Mouse (Mus musculus): ENCODE data around the gene Masp2. TPM values are rescaled to one million over a fixed set of nuclear protein-coding genes. Genes with fewer than 3 reads are reported as not detected.

The Masp2 gene
- polyA plus RNA-seq, 1 experiment, result 1.3 TPM

DNA sequence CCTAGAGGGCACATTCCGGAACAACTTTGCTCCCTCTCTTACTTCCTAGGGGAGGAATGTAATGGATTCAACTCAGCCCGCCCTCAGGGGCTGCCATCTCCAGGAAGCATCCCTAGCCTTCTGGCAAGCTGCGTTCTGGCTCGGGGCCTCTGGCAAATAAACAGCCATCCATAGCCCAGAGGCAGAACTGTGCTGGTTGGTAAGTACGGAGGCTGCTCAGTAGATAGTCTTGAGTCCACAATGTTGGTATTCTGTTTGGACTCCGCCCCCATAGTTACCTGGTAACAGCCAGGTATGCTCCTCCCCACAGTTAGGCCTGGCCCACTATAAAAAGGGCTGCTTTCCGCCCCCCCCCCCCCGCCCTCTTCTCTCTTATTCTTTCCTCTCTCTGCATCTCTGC lies 12.8 kb upstream of the Masp2 start:
- no peak for TF ChIP-seq POLR2A (IDR thresholded peaks at IDR 0.05; ENCODE audit: low read depth, low read length)
- no peak for TF ChIP-seq CTCF (IDR thresholded peaks at IDR 0.05; ENCODE audit: extremely low read depth, insufficient read depth, insufficient read length, insufficient replicate concordance)
- 93% methylated on average over 7 of the region's 8 CpGs for WGBS
- Histone ChIP-seq H3K27me3 (ENCODE audit: control insufficient read depth, insufficient read depth, low read length) (no peaks in the 10 kb centered on the region), H3K27ac (ENCODE audit: insufficient read depth, low read length) (no peak overlapping the region), H3K4me3 (ENCODE audit: extremely low read depth, insufficient read depth, insufficient read length) (no peak overlapping the region), H3K4me1 (ENCODE audit: control insufficient read depth, insufficient read depth, insufficient read length) (peaks cover 14% of the 10 kb centered on the region; the same call in 1 of the 2 replicates), H3K36me3 (ENCODE audit: control insufficient read depth, insufficient read depth, low read length) (peaks cover 5% of the 10 kb centered on the region)
- no peak for DNase-seq (ENCODE audit: low read depth in 1 of 2, low spot score in 2 of 2)

DNA sequence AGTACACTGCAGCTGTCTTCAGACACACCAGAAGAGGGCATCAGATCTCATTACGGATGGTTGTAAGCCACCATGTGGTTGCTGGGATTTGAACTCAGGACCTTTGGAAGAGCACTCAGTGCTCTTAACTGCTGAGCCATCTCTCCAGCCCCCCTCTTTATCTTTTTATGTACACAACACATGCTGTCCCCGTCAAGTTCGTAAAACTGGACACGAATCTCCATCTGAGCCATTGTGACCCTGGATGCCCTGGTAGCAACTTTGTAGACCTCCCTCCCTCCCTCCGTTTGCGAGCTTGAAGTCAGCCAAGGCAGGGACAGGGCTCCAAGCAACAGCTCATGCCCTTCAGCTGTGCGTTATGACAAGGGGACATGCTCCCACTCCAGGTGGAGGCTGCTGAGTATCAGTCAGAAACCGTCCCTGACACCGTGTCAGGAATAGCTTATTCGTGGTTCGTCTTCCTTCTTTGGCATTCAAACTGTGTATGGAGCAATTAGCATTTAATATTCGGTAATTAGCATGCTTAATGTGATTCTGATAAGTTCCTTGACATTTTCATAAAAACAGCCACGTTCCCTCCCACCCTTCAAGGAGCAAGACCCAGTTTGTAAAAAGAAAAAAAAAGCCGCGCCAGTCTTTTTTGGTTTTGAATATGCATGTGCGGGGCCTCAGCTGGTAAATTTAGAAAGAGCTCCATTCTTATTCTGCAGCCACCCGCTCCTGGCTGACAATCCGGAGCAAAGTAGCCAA lies 11.8 kb upstream of the Masp2 start:
- Histone ChIP-seq H3K27ac (ENCODE audit: insufficient read depth, low read length) (0 out of 2 replicates have a peak overlapping the region, but pooled peaks have one; percentile 17), H3K36me3 (ENCODE audit: control insufficient read depth, insufficient read depth, low read length) (peaks cover 11% of the 10 kb centered on the region), H3K27me3 (ENCODE audit: control insufficient read depth, insufficient read depth, low read length) (no peaks in the 10 kb centered on the region), H3K4me1 (ENCODE audit: control insufficient read depth, insufficient read depth, insufficient read length) (peaks cover 14% of the 10 kb centered on the region; the same call in 1 of the 2 replicates), H3K4me3 (ENCODE audit: extremely low read depth, insufficient read depth, insufficient read length) (peak overlapping the region; percentile 76)
- no peak for DNase-seq (ENCODE audit: low read depth in 1 of 2, low spot score in 2 of 2)
- WGBS, result 6% methylated on average over 18 of the region's 18 CpGs
- TF ChIP-seq POLR2A (IDR thresholded peaks at IDR 0.05; ENCODE audit: low read depth, low read length) (no peak), CTCF (IDR thresholded peaks at IDR 0.05; ENCODE audit: extremely low read depth, insufficient read depth, insufficient read length, insufficient replicate concordance) (no peak)

- H3K27ac ChIP-seq (ENCODE audit: insufficient read depth, low read length), result 0 out of 2 replicates have a peak within 1 kb of the TSS, but pooled peaks have one; percentile 17
- peak within 1 kb of the TSS; percentile 79 for H3K4me3 ChIP-seq (ENCODE audit: extremely low read depth, insufficient read depth, insufficient read length)
- no peak for TF ChIP-seq CTCF (IDR thresholded peaks at IDR 0.05; ENCODE audit: extremely low read depth, insufficient read depth, insufficient read length, insufficient replicate concordance)
- TF ChIP-seq POLR2A (IDR thresholded peaks at IDR 0.05; ENCODE audit: low read depth, low read length), result no peak; the same call in 1 of the 2 replicates
- H3K27me3 ChIP-seq (ENCODE audit: control insufficient read depth, insufficient read depth, low read length), result no peaks in the 10 kb centered on the region
- H3K4me1 ChIP-seq (ENCODE audit: control insufficient read depth, insufficient read depth, insufficient read length), result peaks cover 14% of the 10 kb centered on the region; the same call in 1 of the 2 replicates
- peaks cover 11% of the 10 kb centered on the region for H3K36me3 ChIP-seq (ENCODE audit: control insufficient read depth, insufficient read depth, low read length)
- WGBS, result 0% methylated on average over 42 of the region's 50 CpGs
- peak; percentile 88 to 99 for DNase-seq (ENCODE audit: low read depth in 1 of 2, low spot score in 2 of 2)
Observed at GRCm38 (mm10) chr4:148591171-148591630, 11.2 kb upstream of the Masp2 start, which contains the start of gene Srm. Gene Srm, plus strand, starts transcription at chr4:148591503.

GRCm38 (mm10) chr4:148591637-148592380 lies 10.5 kb upstream of the Masp2 start:
- Histone ChIP-seq H3K36me3 (ENCODE audit: control insufficient read depth, insufficient read depth, low read length) (peaks cover 13% of the 10 kb centered on the region), H3K27me3 (ENCODE audit: control insufficient read depth, insufficient read depth, low read length) (no peaks in the 10 kb centered on the region), H3K4me3 (ENCODE audit: extremely low read depth, insufficient read depth, insufficient read length) (peak overlapping the region; percentile 79), H3K27ac (ENCODE audit: insufficient read depth, low read length) (no peak overlapping the region), H3K4me1 (ENCODE audit: control insufficient read depth, insufficient read depth, insufficient read length) (peaks cover 14% of the 10 kb centered on the region; the same call in 1 of the 2 replicates)
- no peak for DNase-seq (ENCODE audit: low read depth in 1 of 2, low spot score in 2 of 2)
- TF ChIP-seq POLR2A (IDR thresholded peaks at IDR 0.05; ENCODE audit: low read depth, low read length) (no peak), CTCF (IDR thresholded peaks at IDR 0.05; ENCODE audit: extremely low read depth, insufficient read depth, insufficient read length, insufficient replicate concordance) (no peak)
- under 1% methylated on average over 52 of the region's 53 CpGs for WGBS

- TF ChIP-seq CTCF (IDR thresholded peaks at IDR 0.05; ENCODE audit: extremely low read depth, insufficient read depth, insufficient read length, insufficient replicate concordance), result no peak
- no peak for TF ChIP-seq POLR2A (IDR thresholded peaks at IDR 0.05; ENCODE audit: low read depth, low read length)
- H3K27me3 ChIP-seq (ENCODE audit: control insufficient read depth, insufficient read depth, low read length), result no peaks in the 10 kb centered on the region
- H3K4me3 ChIP-seq (ENCODE audit: extremely low read depth, insufficient read depth, insufficient read length), result no peak overlapping the region
- no peak overlapping the region for H3K27ac ChIP-seq (ENCODE audit: insufficient read depth, low read length)
- DNase-seq (ENCODE audit: low read depth in 1 of 2, low spot score in 2 of 2), result no peak
- peaks cover 14% of the 10 kb centered on the region; the same call in 1 of the 2 replicates for H3K4me1 ChIP-seq (ENCODE audit: control insufficient read depth, insufficient read depth, insufficient read length)
- WGBS, result 95% methylated on average over 11 of the region's 11 CpGs
- H3K36me3 ChIP-seq (ENCODE audit: control insufficient read depth, insufficient read depth, low read length), result peaks cover 15% of the 10 kb centered on the region
Observed at GRCm38 (mm10) chr4:148593996-148594395, 8.4 kb upstream of the Masp2 start.

GRCm38 (mm10) chr4:148595916-148596315 lies 6.4 kb upstream of the Masp2 start:
- peaks cover 15% of the 10 kb centered on the region for H3K36me3 ChIP-seq (ENCODE audit: control insufficient read depth, insufficient read depth, low read length)
- no peak overlapping the region for H3K4me3 ChIP-seq (ENCODE audit: extremely low read depth, insufficient read depth, insufficient read length)
- no peaks in the 10 kb centered on the region for H3K27me3 ChIP-seq (ENCODE audit: control insufficient read depth, insufficient read depth, low read length)
- H3K4me1 ChIP-seq (ENCODE audit: control insufficient read depth, insufficient read depth, insufficient read length), result peaks cover 11% of the 10 kb centered on the region; the same call in 1 of the 2 replicates
- 91% methylated on average over 6 of the region's 6 CpGs for WGBS
- no peak overlapping the region for H3K27ac ChIP-seq (ENCODE audit: insufficient read depth, low read length)
- TF ChIP-seq CTCF (IDR thresholded peaks at IDR 0.05; ENCODE audit: extremely low read depth, insufficient read depth, insufficient read length, insufficient replicate concordance) (no peak), POLR2A (IDR thresholded peaks at IDR 0.05; ENCODE audit: low read depth, low read length) (no peak)
- DNase-seq (ENCODE audit: low read depth in 1 of 2, low spot score in 2 of 2), result no peak
